ENCODE assay signal across 21 mouse cellular contexts in the genomic region with DNA sequence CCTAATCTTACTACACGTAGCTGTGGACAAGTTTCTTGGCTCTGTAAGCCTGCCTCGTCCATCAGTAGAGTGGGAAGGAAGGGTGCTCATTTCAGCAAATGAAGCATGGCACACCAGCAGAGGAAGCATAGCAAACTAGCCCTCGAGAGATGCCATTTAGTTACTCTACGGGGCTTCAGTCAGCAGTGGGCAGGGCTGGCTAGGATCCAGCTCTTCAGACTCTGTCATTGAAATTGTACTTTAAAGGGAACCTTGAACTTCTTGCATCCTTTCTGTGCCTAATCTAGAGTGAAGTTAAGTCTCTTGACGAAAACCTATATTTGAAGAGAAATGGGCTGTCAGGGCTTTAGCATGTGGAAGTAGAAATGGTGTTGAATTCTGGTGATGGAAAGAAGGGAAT. TPM values are rescaled to one million over a fixed set of nuclear protein-coding genes. Genes with fewer than 3 reads are reported as not detected.
A peak's percentile ranks its signal among the peaks of the same experiment; 100 is the strongest.
DNase-seq lines count a peak whose midpoint lies in the region; ATAC-seq and TF ChIP-seq lines count a peak whose summit lies in the region.
"Had no signal": no experiment of that assay in that cellular context is flagged by ENCODE, and none has a peak within 500 bp of the region (broad histone marks: within the 10 kb centered on the region; RNA-seq: fewer than 3 reads in every experiment).

No protein-coding gene starts in this region.

- ATAC-seq in intestine, embryonic 14.5 days (replicated peaks; ENCODE audit: low FRiP score, low TSS enrichment, low read depth): no peak
- no peak for ATAC-seq in intestine, postnatal 0 days
- ATAC-seq: activated CD4-positive, CD25-positive, alpha-beta regulatory T cell, adult 4 months; forebrain, embryonic 15.5 days; hindbrain, embryonic 16.5 days; inflammation-experienced regulatory T-cells, adult 6 months; Patski had no signal

- no peak overlapping the region for H3K4me3 ChIP-seq in intestine, embryonic 14.5 days (ENCODE audit: low read depth, low read length)
- no peak overlapping the region for H3K4me3 ChIP-seq in intestine, postnatal 0 days (ENCODE audit: low read depth, low read length)
- H3K4me3 ChIP-seq: embryonic facial prominence, embryonic 12.5 days; forebrain, embryonic 15.5 days; heart, embryonic 13.5 days; hindbrain, embryonic 12.5 days had no signal

- H3K9ac ChIP-seq in intestine, embryonic 14.5 days (ENCODE audit: low read length): no peak overlapping the region
- no peak overlapping the region for H3K9ac ChIP-seq in intestine, postnatal 0 days (ENCODE audit: low read depth, low read length)
- H3K9ac ChIP-seq: embryonic facial prominence, embryonic 12.5 days; forebrain, embryonic 15.5 days; heart, embryonic 13.5 days; hindbrain, embryonic 12.5 days had no signal

- H3K4me1 ChIP-seq in intestine, embryonic 14.5 days (replicated peaks; ENCODE audit: control insufficient read depth, insufficient read depth, low read length): peaks cover 7% of the 10 kb centered on the region
- H3K4me1 ChIP-seq in intestine, postnatal 0 days (replicated peaks; ENCODE audit: control insufficient read depth, insufficient read depth, low read length): no peaks in the 10 kb centered on the region

- H3K36me3 ChIP-seq in intestine, embryonic 14.5 days (ENCODE audit: control insufficient read depth, insufficient read depth, low read length): peaks cover 8% of the 10 kb centered on the region; the same call in 1 of the 2 replicates
- H3K36me3 ChIP-seq in intestine, postnatal 0 days (ENCODE audit: control insufficient read depth, insufficient read depth): peaks cover 18% of the 10 kb centered on the region
- H3K36me3 ChIP-seq: forebrain, embryonic 15.5 days had no signal

- H3K9me3 ChIP-seq in intestine, embryonic 14.5 days (ENCODE audit: control insufficient read depth, low read length): no peaks in the 10 kb centered on the region
- no peaks in the 10 kb centered on the region for H3K9me3 ChIP-seq in intestine, postnatal 0 days (ENCODE audit: control insufficient read depth)
- H3K9me3 ChIP-seq: embryonic facial prominence, embryonic 12.5 days; forebrain, embryonic 15.5 days; heart, embryonic 13.5 days; hindbrain, embryonic 12.5 days had no signal

- H3K27me3 ChIP-seq in intestine, embryonic 14.5 days (replicated peaks; ENCODE audit: control insufficient read depth, insufficient read depth, low read length): no peaks in the 10 kb centered on the region
- H3K27me3 ChIP-seq in intestine, postnatal 0 days (replicated peaks; ENCODE audit: control insufficient read depth, insufficient read depth, low read length): no peaks in the 10 kb centered on the region
- H3K27me3 ChIP-seq: CH12.LX; embryonic facial prominence, embryonic 12.5 days; forebrain, embryonic 15.5 days; heart, embryonic 13.5 days; hindbrain, embryonic 12.5 days; Patski had no signal

- WGBS in intestine, embryonic 14.5 days: 72% methylated on average over 5 of the region's 5 CpGs
- 71% methylated on average over 5 of the region's 5 CpGs for WGBS in intestine, postnatal 0 days

- DNase-seq in intestine, embryonic 14.5 days (ENCODE audit: low spot score): peak; percentile 41
- DNase-seq in kidney, postnatal 14 days: peak; percentile 21
- no peak for DNase-seq in kidney, adult 11 months
- DNase-seq in adrenal gland, adult 8-10 months: peak; percentile 13
- DNase-seq in adrenal gland, postnatal 25 days: peak; percentile 28
- no peak for DNase-seq in gastrocnemius, adult 18-20 months (ENCODE audit: low spot score)
- DNase-seq: cerebellum, adult 11-12 months; cerebellum, adult 9-10 months; cerebellum, postnatal 25 days; gastrocnemius, postnatal 10 days; heart, postnatal 36 days had no signal

- no peak overlapping the region for H3K4me2 ChIP-seq in intestine, embryonic 14.5 days (ENCODE audit: low read length)
- no peak overlapping the region for H3K4me2 ChIP-seq in intestine, postnatal 0 days (replicated peaks; ENCODE audit: low read depth)
- H3K4me2 ChIP-seq: embryonic facial prominence, embryonic 12.5 days; forebrain, embryonic 15.5 days; heart, embryonic 13.5 days; hindbrain, embryonic 12.5 days had no signal

- TF ChIP-seq CTCF in intestine, postnatal 0 days (IDR thresholded peaks at IDR 0.05; ENCODE audit: low read depth): no peak

- no peak overlapping the region for H3K27ac ChIP-seq in intestine, embryonic 14.5 days (ENCODE audit: low read depth)
- no peak overlapping the region for H3K27ac ChIP-seq in intestine, postnatal 0 days (ENCODE audit: low read depth, low read length)
- H3K27ac ChIP-seq: embryonic facial prominence, embryonic 12.5 days; forebrain, embryonic 15.5 days; heart, embryonic 13.5 days; hindbrain, embryonic 12.5 days had no signal

RNA-seq across cellular contexts. Expression of a gene that starts 3.4 kb away (rescaled TPM):
- polyA plus RNA-seq in intestine, embryonic 14.5 days (2014; fragmentation: Nextera tagmentation; extraction: Ambion mirVana): 23.5 and 24.6 TPM in 2 replicates
- polyA plus RNA-seq in intestine, postnatal 0 days (2015; fragmentation: Nextera tagmentation; extraction: Ambion mirVana): 21.3 and 23.2 TPM in 2 replicates
- total RNA-seq in adrenal gland, adult 8-10 months (2022): 10 to 100 TPM; 38.6 to 56.3 (median 41.6) TPM
- 36.8 and 38.4 TPM in 2 replicates for total RNA-seq in adrenal gland, postnatal 25 days (2021)
- 10 to 100 TPM; 17.3 TPM for total RNA-seq in gastrocnemius, adult 18-20 months (2021)

RNA-seq across cellular contexts. Expression of a gene that starts 3.7 kb away (rescaled TPM):
- 102 and 108 TPM in 2 replicates for polyA plus RNA-seq in intestine, embryonic 14.5 days (2014; fragmentation: Nextera tagmentation; extraction: Ambion mirVana)
- polyA plus RNA-seq in intestine, postnatal 0 days (2015; fragmentation: Nextera tagmentation; extraction: Ambion mirVana): 39.8 and 44.7 TPM in 2 replicates
- 10 to 100 TPM; 40.9 to 50.9 (median 45.1) TPM for total RNA-seq in adrenal gland, adult 8-10 months (2022)
- 50.3 and 50.9 TPM in 2 replicates for total RNA-seq in adrenal gland, postnatal 25 days (2021)
- total RNA-seq in gastrocnemius, adult 18-20 months (2021): 10 to 100 TPM; 20.0 to 21.4 TPM

Comparison
In these comparisons a context has a peak if more than half of its experiments do, and no peak if none do; other contexts are left out.
1. DNase-seq: peak in intestine, embryonic 14.5 days (single experiment), kidney, postnatal 14 days (single experiment), adrenal gland, adult 8-10 months (single experiment) and adrenal gland, postnatal 25 days (single experiment); none in kidney, adult 11 months (single experiment) and gastrocnemius, adult 18-20 months (single experiment).